Mouse (Mus musculus): ENCODE measurements around the gene Bspry.
"Not testable (repeated sequence)": the region's sequence is repeated elsewhere in the genome, so short reads cannot be mapped to it uniquely, and the experiment has no call there.

Gene Bspry

DNA sequence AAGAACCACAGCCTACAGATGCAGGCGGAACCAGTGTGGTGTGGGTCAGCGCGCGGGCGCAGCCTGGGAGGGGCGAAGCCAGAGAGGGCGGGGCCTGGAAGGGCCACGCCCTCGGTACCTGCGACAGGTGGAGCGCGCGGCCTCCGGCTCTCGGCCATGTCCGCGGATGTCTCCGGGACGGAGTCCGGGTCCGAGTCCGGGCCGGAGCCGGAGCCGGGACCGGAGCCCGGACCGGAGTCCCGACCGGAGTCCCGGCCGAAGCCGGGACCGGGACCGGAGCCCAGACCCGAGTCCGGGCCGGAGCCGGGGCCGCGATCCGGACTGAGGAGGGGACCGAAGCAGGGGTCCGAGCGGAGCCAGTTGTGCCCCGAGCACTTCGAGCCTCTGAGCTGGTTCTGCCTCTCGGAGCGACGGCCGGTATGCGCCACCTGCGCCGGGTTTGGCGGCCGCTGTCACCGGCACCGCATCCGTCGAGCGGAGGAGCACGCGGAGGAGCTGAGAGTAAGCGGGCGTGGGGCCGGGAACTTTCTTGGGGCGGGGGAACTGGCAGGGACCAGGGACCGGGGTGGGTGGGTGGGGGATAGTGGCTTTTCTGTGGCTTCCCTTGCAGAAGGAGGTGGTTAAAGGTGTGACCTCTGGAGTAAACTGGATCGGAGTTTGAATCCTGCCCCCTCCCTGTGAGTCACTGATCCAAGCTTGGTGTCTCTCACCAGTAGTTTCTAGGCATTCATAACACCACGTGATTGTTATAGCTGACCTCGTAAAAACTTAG, at the start of gene Bspry:
Gene Bspry, plus strand, starts transcription at position 117 of the 772 bp plus-strand sequence.
- DNase-seq = peak; percentile 29 to 47

DNA sequence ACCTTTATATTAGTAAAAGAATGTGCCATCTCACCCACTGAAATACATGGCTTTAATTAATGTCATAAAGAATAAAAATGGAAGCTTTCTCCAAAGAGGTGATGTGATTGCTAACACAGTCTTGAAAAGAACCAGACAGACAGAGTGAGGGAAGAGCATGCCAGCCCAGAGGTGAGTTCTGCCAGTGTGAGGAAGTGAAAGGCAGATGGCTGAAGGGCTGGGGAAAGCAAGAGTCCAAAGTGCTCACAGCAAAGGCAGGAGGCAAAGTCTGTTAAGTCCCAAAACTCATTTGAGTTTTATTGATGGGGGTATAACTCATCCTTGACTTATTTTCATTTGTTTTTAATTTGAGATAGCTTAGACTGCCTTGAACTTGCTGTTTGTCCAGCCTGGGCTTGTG, 49.2 kb upstream of the Bspry start:
- no peak for DNase-seq

DNA sequence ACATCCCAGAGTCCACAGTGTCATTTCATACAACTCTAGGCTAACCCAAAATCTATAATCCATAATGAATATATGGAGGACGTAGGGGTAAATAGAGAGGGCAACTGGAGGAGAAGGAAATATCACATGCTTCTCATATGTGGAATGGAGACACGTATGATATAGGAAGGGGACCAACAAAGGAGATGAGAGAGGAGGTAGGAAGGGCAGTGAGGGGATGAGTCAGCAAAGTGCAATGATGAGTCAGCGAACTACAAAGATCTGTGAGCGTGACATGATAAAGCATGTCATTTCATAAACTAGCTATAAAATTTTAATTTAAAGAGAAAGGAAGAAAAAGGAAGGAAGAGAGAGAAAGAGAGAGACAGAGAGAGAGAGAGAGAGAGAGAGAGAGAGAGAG, 48.3 kb upstream of the Bspry start:
- DNase-seq = no peak

DNA sequence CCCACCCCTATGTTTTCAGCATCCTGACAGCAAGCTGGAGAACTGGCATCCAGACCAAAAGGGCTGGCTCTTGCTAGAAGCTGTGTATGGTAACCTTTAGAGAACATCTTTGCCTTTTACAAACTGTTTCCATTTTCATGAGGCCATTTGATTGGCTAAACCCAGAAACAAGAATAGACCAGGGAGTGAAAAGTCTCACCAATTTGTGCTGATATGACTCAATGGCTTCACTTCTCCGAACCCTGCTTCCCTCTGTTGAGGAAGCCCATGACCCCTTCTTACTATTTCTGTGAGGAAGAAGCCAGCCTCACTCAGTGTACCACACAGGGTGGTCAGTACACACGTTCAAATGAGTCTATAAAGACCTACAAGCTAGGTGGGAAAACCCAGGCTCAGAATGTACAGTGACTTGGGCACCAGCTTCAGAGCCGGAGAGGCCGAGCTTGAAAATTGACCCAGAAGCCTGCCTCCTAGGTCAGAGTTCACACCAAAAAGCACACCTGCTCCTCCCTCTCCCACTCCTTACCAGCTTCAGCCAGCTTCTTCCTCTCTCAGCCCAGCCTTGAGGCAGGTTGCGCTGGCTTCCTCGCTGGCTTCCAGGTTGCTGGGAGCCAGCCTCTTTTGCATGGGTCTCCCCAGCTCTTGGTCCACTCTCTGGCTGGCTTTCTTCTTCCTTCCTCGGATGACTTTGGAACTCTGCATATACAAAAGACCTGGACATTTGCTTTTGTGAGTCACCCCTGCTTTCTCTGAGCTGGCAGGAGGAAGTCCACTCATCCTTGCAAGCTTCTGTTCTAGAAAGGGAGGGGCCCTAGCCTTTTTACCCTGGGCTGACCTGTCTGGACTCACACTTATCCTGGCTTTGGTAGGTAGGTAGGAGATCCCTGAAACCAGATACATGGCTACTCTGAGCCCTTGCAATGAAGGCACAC, 45.6 kb upstream of the Bspry start:
- DNase-seq = no peak

DNA sequence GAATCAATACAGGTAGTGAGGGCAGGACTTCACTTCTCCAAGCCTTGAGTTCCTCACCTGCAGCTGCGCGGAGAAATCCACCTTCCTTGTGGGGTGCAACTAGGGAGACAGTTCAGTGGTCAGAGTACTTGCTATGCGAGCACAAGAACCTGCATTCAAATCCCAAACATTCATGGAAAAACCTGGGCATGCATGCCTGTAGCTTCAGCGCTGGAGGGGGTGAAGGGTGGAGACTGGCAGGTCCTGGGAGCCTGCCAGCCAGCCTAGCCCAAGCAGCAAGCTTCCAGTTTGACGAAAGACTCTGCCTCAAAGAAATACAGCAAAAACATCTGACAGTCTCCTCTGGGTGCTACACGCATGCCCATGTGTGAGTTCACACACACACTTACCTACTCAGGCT, 44.8 kb upstream of the Bspry start, which contains the start of gene Rnf183:
Gene Rnf183, minus strand, starts transcription at position 172 of the 400 bp plus-strand sequence.
- no peak for DNase-seq

DNA sequence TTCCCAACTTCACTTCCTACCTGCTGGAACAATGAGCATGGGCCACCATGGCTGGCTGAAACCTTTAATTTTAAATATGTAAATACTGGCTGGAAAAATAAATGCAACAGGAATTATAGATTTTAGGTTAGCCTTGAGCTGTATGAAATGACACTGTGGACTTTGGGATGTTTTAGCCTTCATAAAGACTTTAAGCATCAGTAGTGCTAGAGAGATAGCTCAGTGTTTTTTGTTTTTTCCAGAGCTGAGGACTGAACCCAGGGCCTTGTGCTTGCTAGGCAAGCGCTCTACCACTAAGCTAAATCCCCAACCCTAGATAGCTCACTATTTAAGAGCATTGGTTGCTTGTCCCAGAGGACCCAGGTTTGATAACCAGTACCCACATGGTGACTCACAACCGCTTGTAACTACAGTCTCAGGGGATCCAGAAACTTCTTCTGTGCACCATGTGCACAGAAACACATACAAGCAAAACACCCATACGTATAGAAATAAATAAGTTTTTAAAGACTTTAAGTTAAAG, 42.5 kb upstream of the Bspry start:
- no peak for DNase-seq

DNA sequence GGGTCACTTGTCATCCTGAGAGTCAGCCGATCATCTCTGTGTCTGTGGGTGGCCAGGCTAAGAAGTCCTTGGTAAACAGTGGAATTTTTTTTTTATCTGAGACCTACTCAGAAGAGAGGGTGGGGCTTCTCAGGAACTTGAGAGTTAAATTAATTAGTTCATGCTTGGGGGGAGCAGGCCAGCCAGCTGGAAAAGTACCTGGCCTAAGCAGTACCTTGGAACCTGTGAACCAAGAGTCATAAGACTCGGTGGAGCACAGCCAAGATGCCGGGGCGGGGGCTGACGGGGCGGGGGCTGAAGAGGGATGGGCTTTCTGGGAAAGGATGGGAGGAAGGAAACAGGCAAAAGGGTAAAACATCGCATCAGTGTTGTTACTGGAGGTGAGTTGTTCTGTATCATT, 42.0 kb upstream of the Bspry start:
- DNase-seq = no peak

DNA sequence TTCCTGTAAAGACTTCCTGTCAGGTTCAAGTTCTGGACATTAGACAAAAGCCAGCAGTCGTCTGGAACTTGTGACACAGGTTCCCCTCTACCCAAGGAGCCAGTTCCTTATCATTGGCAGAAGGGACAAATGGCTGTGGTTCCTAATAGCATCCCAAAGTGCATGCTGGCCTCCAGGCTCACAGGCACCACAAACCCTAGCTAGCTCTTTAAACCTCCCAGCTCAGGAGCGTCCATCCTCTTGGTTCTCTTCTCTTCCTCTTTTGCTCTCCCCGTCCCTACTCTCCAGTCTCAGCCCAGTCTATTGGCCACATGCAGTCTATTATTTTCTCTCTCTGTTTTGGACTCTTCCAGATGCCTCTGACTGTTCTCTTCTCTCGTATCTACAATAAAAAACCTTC, 40.1 kb upstream of the Bspry start:
- no peak for DNase-seq

DNA sequence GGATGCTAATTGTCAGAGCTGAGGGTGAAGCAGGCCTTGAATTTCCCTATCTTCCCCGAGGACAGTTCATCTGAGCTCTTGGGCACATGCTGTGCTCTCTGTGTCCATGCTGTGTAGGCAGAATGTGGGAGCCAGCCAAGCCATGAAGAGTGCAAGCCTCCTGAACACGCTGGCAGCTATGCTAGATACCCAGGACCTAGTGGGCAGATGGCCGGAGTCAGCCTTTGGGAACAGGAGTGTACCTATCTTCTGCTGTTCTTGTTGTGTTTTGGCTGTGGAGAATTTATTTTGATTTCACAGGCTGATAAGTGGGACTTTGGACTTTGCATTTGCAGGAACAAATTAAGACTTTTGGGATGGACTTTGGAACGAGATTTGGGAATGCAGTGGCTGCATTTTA, 39.3 kb upstream of the Bspry start:
- DNase-seq = peak; percentile 81 to 87

DNA sequence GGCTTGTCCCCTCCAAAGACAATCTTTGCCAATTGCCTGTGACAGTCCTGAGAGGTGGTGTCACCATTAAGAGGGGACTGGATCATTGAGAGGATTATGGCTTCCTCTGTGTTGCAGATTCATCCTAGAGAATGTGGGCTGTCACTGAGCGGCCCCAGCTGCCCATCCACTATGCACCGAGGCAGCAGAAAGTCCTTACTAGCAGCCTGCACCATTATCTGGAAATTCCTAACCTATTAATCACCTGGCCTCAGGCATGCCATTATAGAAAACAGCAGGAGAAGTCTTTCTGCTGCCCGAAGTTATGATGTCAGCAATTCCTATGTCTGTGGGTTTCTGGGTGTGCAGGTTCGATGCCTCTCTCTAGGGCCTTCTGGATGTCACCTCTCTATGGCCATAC, 38.9 kb upstream of the Bspry start:
- no peak for DNase-seq

DNA sequence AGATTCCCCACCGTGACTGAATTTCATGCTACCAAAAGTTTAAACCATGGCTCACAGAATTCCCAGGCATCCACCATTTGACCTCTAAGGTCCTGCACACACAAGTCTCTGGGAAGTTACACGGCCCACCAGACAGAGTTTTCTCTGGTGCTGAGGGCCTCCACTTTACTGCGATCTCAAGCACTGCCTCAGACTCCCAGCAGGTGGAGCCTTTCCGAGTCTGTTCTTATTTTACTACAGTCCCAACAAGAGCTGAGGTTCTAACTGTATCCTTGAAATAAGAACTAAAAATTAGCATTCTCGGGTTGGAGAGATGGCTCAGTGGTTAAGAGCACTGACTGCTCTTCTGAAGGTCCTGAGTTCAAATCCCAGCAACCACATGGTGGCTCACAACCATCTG, 24.9 kb upstream of the Bspry start:
- DNase-seq = peak; percentile 40 to 48

DNA sequence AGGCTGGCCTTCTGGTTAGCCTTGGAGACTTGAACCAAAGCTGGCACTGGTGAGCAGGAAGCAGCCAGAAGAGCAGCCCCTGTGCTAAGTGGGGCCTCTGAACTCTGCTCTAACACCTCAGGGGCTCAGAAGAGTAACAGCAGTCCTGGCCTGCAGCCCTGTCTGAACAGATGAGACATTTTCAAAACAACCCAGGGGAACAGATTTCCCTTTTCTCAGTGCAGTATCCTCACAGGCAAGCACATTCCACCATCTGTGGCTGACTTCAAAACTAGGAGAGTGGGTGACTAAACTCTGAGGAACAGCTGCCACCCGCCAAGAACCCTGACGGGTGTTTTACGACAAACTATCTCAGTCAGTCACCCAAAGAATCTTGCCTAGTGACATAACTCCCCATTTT, 20.8 kb upstream of the Bspry start:
- no peak for DNase-seq

DNA sequence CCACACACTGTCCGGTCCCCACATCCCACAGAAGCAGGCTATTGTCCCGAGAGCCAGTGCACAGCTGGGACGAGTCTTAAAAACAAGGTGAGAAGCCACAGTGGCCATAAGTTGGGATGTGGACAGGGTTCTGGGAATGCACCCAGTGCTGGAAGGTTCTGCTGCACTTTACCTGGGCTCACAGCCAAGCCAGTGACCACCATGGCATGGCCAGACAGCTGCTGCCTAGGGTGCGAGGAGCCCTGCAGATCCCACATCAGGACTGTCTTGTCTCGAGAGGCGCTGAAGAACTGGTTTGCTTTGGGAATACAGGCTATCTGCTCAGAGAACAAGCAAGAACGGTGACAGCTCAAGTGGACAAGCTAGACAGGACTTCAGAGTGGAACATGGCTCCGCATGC, 19.5 kb upstream of the Bspry start:
- DNase-seq = no peak

DNA sequence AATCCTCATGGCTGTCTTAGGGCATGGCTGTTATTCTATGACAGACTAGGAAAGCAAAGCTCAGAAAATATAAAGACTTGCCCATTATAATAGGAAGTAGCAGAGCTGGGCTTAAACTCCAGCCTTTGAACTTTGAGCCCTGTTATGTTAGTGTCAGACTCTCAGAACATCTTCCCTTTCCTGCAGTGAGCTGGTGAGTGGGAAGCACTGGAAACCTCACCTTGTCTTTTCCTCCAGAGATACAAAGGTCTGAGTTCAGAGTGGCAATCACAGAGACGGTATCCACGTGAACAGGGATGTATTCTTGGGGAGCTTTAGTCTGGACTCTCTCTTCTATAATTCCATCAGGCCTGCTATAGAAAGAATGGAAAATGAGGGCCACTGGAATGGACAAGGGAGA, 16.7 kb upstream of the Bspry start:
- DNase-seq = no peak

DNA sequence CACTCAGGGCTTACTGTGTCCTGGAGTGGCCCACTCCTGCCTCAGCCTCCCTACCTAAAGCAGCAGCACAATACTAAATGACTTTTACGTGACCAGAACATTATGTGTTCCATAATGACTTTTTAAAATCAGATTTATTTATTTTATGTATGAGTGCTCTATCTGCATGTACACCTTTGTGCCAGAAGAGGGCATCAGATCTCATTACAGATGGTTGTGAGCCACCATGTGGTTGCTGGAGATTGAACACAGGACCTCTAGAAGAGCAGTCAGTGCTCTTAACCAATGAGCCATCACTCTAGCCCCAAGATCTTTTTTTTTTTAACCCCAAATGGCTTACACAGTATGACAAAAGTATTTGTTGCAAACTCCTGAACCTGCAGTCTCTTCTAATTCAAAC, 11.7 kb upstream of the Bspry start:
- no peak for DNase-seq

DNA sequence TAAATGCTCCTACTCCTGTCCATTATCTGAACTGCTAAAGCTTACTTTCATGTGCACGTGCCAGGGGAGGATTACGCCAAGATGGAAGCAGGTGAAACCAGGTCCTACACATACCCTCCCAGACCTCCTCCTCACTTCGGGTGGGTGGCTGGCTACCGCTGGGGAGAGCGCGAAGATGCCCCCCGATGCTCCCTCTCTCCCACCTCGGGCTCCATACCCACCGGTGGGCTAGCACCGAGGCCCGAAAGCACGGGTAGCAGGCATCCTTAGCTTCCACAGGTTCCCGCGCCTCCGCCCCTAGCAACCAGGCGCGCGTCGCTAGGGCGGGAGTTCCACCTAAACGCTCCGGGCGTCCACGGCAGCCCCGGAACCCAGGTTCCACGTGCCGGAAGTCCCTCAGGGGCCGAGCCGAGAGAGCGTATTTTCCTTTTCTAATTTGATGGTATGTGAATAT, 9.2 kb upstream of the Bspry start, which contains the start of gene Wdr31:
Gene Wdr31, minus strand, starts transcription at position 299 of the 454 bp plus-strand sequence.
- peak; percentile 90 for DNase-seq

DNA sequence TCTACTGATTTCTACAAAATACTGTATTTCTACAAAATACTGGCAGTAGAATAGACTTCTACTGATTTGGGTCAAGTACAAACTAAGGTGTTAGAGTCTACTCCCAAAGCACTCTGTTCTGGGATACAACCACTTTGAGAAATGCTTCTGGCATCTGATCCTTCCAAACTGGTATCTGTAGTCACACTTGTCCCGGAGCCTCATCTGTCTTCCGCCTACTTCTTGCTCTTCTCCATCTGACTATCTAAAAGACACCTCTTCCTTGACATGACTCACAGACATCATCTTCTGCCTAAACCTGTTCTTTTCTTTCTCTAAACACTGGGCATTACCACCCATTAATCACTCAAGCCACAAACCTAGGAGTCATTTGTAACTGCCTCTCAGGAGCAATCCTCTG, 7.8 kb upstream of the Bspry start:
- no peak for DNase-seq

DNA sequence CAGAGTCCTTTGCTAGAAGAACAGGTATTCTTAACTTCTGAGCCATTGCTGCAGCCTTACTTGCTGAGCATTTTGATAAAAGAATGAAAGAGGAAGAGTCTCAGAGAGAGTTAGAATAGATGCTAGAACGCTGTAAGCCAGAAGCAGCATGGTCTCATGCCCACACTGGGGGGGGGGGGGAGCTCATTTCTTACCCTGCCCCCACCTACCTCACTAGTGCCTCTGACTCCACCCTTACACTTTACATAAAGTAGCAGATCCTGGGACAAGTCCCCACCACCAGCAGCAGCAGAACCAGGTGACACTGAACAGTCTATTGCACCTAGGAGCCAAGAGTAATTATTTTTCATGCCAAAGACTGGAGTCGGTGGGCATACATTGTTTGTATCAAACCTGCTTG, 4.7 kb upstream of the Bspry start:
- DNase-seq = no peak

DNA sequence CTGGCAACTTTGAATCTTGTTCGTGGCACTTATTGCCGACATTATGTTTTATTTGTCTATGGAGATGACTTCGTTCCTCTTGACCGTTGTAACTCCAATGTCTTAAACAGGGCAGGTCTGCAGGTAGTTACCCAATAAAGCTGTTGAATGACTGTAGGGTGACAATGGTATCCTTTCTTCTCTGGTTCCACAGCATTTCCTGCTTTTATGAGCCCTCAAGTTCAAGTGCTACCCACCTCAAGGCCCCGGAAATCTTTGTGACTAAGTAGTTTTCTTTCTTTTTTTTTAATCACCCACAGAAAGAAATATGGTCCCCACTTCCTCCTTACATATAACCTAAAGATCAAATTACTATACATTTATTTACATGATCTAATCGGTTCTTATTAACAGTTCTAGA, 4.1 kb upstream of the Bspry start:
- no peak for DNase-seq

DNA sequence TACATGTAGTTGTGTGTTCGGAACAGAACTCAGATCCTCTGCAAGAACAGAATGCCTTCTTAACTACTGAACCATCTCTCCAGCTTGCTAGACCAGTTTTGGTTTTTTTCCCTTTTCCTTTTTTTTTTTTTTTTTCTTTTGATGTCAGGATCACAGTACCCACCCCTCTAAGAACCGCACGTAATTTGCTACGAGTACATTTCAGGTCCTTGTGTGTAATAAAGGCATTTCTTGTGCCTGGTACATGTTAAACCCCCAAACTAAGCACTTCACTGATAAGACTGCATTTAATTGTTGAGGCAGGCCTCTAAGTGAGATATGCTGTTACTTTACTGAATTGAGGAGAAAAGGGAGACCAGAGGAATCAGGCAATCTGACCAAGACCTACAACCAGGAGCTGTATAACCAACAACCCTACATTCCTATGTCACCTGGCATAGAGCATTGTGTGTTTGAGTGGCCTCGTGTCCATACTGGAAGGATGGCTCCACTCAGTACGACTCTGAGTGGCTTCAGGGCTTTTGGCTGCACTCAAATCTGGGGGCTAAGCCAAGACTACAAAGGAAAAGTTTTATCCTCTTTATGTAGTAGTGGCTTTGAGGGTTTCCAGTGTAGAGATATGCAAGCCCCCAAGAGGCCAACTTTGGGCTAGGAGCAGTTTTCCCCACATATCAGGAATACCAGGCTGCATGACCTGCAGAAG, 2.2 kb upstream of the Bspry start:
- DNase-seq = no peak

DNA sequence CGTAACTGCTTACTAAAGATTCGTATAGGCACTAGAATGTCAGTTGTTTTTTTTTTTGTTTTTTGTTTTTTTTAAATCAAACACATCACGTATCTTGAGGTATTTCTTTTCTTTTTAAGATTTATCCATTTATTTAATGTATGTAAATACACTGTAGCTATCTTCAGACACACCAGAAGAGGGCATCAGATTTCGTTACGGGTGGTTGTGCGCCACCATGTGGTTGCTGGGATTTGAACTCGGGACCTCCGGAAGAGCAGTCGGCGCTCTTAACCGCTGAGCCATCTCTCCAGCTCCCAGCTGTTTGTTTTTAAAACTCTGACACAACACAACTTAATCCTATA, 288 bp upstream of the Bspry start:
- not testable (repeated sequence) for DNase-seq

DNA sequence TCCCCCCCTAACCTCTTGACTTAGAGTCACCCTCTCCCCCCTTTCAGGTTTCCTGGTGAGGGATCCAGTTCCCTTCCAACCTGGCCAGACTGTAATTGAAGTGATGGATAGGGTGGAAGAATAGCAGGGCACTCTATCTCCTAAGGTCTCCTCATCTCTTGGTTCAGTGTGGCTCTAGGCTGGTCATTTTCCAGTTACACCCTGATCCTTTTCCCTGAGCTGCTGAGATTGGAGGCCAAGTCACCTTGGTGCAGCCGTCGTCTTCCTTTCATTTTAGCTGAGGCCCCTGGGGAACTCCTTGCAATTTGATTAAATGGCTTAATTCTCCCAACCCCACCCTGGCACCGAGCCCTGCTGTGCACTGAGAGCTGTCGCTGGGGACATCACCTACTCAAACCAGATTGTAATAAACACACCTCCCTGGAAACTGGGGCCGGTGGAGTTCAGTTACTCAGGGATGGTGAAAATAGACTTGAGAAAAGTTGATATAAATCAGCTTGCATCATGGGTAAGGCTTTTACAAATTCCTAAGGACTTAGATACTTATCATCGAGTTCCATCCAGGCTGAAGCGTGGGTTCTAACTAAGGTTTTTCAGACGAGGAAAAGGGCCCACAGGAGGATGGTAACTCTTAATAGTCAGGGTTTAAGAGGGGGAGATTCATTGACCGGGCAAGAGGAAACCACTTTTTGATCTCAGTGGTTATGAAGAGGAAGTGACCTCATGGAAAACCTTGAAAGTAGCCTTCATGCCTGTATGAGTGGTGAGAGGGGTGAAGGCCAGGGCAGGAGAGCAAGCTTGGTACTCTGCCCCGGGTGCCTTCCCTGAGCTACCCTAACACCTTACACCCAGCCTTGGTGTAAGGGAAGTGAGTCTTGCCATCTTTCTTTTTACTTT, 1.1 kb downstream of the Bspry start:
- DNase-seq = no peak
